Mouse (Mus musculus) spleen, adult 2 months (tissue): ENCODE results near the gene Rep15. TPM values are rescaled to one million over a fixed set of nuclear protein-coding genes. Genes with fewer than 3 reads are reported as not detected.

Source experiments
- DNase-seq, 2 experiments: peaks; one replicate each; pipeline versions ENCODE4 v3.0.0 to v3.0.0-alpha.2; 2012 to 2021; ENCODE audit warnings: low spot score in 2 of 2, low read depth in 1 of 2
- H3K27ac ChIP-seq: fragments of 200-500 bp; 2 replicates; pipeline ENCODE4 v1.5.1; 2012; ENCODE audit warnings: low read length, inconsistent platforms; ENCODE audit not compliant: insufficient read depth
- H3K27me3 ChIP-seq: fragments of 200-500 bp; 2 replicates; pipeline ENCODE4 v1.6.1; 2012; ENCODE audit warnings: mild to moderate bottlenecking, moderate library complexity, low read length, inconsistent platforms; ENCODE audit not compliant: control insufficient read depth, insufficient read depth
- H3K36me3 ChIP-seq: fragments of 200-500 bp; 2 replicates; pipeline ENCODE4 v1.6.1; 2012; ENCODE audit warnings: mild to moderate bottlenecking, low read length, inconsistent platforms; ENCODE audit not compliant: control insufficient read depth, insufficient read depth
- H3K4me1 ChIP-seq: fragments of 200-500 bp; 2 replicates; pipeline ENCODE4 v1.6.1; 2011; ENCODE audit warnings: inconsistent platforms; ENCODE audit not compliant: control insufficient read depth, insufficient read depth, insufficient read length
- H3K4me3 ChIP-seq: fragments of 200-500 bp; 2 replicates; pipeline ENCODE4 v1.5.1; 2011; ENCODE audit warnings: mild to moderate bottlenecking, inconsistent platforms; ENCODE audit not compliant: insufficient read depth, insufficient read length; ENCODE audit errors: extremely low read depth
- CTCF ChIP-seq: fragments of 200-500 bp; IDR thresholded peaks from 2 replicates; pipeline ENCODE4 v1.5.1; 2011; ENCODE audit warnings: mild to moderate bottlenecking, inconsistent platforms; ENCODE audit not compliant: insufficient read depth, insufficient read length, insufficient replicate concordance; ENCODE audit errors: extremely low read depth
- POLR2A ChIP-seq: fragments of 200-500 bp; IDR thresholded peaks from 2 replicates; pipeline ENCODE4 v1.6.1; 2011; ENCODE audit warnings: low read depth, low read length, inconsistent platforms
- WGBS: fragments of 180-500 bp; shearing (Covaris S2); methylation state at CpG from one replicate; pipeline ENCODE4 v1.1.7; 2018; 5-methylcytosine and 5-hydroxymethylcytosine counted together
- polyA plus RNA-seq: library from polyadenylated mRNA; depleted of rRNA; stranded (reverse); fragments of >200 nt; gene quantifications from 2 replicates; pipeline ENCODE4 v1.2.3, GENCODE M21; 2012

Rep15 gene
- polyA plus RNA-seq, 1 experiment = 0.21 TPM

DNA sequence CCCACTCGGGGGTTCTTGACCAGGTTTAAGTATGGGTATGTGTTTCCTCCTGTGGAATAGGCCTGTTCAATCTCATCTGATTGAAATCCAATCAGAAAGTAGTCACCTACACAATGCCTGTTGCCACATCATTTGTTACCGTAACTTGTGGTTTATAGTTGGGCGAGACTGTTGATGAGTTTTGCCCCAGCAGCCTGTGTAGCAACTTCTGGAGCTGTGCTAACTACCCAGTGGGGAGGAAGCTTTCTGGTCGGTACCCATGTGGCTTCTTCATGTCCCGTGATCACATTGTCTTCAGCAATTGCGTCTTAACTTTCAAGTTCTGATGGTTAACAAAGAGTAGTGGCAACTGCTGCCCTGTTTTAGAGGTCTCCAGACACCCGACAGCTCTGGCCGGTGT is 19.3 kb downstream of the Rep15 start:
- 93% methylated on average over 8 of the region's 8 CpGs for WGBS
- no peak overlapping the region for H3K4me3 ChIP-seq
- H3K36me3 ChIP-seq = peaks cover 28% of the 10 kb centered on the region
- H3K27me3 ChIP-seq = no peaks in the 10 kb centered on the region
- H3K4me1 ChIP-seq = no peaks in the 10 kb centered on the region
- no peak overlapping the region for H3K27ac ChIP-seq
- DNase-seq = no peak
- TF ChIP-seq POLR2A (no peak), CTCF (no peak)

DNA sequence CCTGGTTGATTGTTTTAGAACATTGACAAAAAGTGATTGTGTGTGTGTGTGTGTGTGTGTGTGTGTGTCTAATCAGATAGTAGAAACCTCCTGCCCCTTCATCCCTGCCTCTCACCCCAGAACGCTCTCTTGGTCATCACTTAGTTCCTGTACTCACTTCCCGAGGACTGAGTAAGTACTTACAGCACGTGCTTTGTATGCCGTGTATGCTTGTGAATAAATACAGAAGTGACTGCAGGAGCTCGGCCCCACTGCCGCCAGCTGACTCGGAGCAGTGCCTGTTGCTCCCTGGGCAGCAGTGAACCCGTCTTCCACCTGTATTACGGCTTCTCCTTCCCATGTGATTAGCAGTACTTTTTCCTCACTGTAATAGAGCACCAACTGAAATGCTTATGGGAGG is 20.1 kb downstream of the Rep15 start:
- TF ChIP-seq POLR2A (no peak), CTCF (no peak)
- WGBS = 94% methylated on average over 9 of the region's 9 CpGs
- no peak for DNase-seq
- Histone ChIP-seq H3K27me3 (no peaks in the 10 kb centered on the region), H3K27ac (no peak overlapping the region), H3K4me1 (no peaks in the 10 kb centered on the region), H3K36me3 (peaks cover 26% of the 10 kb centered on the region), H3K4me3 (no peak overlapping the region)

DNA sequence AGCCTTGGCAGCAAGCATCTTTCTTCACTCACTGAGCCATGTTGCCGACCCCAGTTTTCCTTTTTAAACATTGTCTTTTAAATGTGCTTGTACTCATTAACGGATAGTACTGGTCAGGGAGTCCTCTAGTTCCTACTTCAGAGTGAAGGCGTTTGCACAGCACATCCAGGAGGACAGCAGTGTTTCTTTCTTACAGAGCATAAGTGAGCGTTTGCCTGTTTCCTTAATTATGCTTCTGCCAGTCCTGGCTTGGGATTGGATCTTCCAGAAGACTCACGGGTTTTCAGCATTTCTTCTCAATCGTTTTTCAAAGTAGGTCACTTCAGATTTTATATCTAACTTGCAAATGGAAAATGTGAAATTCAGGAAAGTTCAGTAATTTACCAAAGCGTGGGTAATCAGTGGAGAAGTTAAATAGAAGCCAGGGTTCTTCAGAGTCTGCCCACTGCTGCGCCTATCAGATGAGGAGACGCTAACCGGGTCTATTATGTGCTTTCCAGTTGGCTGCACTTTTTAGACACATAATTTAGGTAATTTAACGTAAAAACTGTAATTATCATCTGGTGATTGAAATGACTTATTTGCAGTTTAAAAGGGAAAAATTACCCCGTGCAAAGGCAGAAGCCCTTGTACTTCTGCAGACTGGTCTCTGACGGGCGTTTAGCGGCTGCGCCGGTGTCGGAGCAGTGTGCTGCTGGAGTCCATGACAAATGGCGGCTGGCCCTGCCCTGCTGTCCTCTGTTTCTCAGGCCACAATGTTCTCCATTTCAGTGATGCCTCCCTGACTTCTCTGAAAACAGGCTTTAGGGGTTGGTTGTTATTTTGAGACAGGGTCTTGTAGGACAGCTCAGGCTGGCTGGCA is 21.6 kb downstream of the Rep15 start:
- WGBS = 94% methylated on average over 19 of the region's 19 CpGs
- no peak overlapping the region for H3K27ac ChIP-seq
- no peaks in the 10 kb centered on the region for H3K4me1 ChIP-seq
- H3K36me3 ChIP-seq = peaks cover 24% of the 10 kb centered on the region
- TF ChIP-seq POLR2A (no peak), CTCF (no peak)
- no peaks in the 10 kb centered on the region for H3K27me3 ChIP-seq
- DNase-seq = no peak
- no peak overlapping the region for H3K4me3 ChIP-seq

DNA sequence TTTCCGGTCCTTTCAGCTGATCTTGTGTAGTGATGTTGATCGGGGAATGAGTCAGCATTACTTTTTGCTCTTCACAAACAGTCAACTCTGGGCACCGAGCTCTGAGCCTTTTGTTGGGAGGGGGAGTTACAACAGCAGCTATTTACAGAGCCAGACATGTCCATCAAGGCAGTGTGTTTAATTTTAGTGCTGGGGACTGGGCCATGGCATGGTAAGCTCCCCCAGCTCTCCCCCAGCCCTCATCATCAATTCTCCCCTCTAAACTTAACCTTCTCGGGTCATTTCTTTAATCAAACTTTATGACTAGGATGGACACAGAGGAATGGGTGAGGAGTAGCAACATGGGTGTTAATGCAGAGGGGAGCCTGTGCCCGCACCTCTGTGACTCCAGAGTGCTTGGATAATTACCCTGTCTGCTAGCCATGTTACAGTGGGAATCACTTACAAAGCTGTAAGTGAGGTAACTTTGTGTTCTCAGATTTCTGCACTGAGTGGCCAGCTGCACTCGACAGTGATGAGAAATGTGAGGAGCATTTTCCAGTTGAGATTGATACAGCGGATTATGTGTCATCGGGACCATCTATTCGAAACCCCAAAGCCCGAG is 23.1 kb downstream of the Rep15 start:
- WGBS = 86% methylated on average over 10 of the region's 10 CpGs
- no peak overlapping the region for H3K27ac ChIP-seq
- H3K4me3 ChIP-seq = no peak overlapping the region
- no peaks in the 10 kb centered on the region for H3K27me3 ChIP-seq
- no peaks in the 10 kb centered on the region for H3K4me1 ChIP-seq
- no peak for TF ChIP-seq CTCF
- TF ChIP-seq POLR2A = no peak
- peaks cover 19% of the 10 kb centered on the region for H3K36me3 ChIP-seq
- no peak for DNase-seq

DNA sequence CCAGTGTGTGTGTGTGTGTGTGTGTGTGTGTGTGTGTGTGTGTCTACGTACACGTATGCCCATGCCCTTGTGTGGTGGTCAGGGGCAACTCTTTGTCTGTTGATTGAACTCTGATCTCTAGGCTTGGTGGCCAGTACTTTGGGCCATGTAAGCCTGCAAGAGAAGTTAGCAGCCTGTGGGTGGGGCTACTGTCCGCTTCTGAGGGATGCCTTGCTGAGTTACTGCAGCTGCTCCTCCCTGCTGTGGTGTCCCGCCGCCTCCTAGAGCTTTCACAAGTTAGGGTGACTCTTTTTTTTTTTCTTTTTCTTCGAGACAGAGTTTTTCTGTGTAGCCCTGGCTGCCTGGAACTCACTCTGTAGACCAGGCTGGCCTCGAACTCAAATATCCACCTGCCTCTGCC is 26.9 kb downstream of the Rep15 start:
- TF ChIP-seq POLR2A = no peak
- TF ChIP-seq CTCF = no peak
- Histone ChIP-seq H3K4me1 (no peaks in the 10 kb centered on the region), H3K4me3 (no peak overlapping the region), H3K27me3 (no peaks in the 10 kb centered on the region), H3K27ac (no peak overlapping the region), H3K36me3 (peaks cover 25% of the 10 kb centered on the region)
- 88% methylated on average over 7 of the region's 7 CpGs for WGBS
- no peak for DNase-seq

DNA sequence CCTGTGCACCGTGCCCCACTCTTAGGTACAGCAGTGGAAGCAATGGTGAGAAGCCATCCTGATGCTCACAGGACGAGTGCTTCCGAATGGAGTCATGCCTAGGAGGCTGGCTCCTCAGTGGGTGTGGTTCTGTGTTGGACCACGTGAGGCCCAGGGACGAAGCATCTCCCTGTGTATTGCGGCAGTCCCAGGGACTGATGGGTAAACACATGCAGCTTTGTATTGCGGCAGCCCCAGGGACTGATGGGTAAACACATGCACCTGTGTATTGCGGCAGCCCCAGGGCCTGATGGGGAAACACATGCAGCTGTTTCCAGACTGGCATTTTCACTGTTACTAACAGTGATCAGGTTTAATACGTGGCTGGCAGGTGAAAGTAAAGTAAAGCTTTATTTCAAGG is 29.2 kb downstream of the Rep15 start:
- Histone ChIP-seq H3K36me3 (peaks cover 22% of the 10 kb centered on the region), H3K27ac (no peak overlapping the region), H3K27me3 (no peaks in the 10 kb centered on the region), H3K4me1 (no peaks in the 10 kb centered on the region), H3K4me3 (no peak overlapping the region)
- TF ChIP-seq CTCF (no peak), POLR2A (no peak)
- DNase-seq = no peak
- 97% methylated on average over 9 of the region's 9 CpGs for WGBS

DNA sequence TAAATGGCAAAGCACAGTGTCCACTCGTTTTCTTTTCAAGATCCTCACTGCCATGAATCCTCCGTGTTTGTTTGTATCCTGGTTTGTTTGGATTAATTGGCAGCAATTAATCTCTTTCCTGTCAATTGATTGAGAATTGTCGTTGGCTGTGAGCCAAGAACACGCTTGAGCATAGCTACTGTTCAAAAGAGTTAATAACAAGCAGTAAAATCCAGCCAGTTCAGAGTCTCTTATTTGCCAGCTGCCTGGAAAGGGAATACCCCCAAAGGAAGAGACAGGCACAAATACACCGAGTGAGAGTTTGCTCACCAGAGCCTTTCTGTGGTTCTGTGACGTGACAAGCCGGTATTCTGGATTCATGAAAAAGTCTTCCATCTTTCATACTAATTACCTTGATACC is 29.6 kb downstream of the Rep15 start:
- 92% methylated on average over 7 of the region's 7 CpGs for WGBS
- Histone ChIP-seq H3K27me3 (no peaks in the 10 kb centered on the region), H3K27ac (no peak overlapping the region), H3K4me3 (no peak overlapping the region), H3K36me3 (peaks cover 25% of the 10 kb centered on the region), H3K4me1 (no peaks in the 10 kb centered on the region)
- no peak for DNase-seq
- TF ChIP-seq CTCF (no peak), POLR2A (no peak)
